Mouse (Mus musculus): Measurements from ENCODE around the gene Fbln7. TPM values are rescaled to one million over a fixed set of nuclear protein-coding genes. Genes with fewer than 3 reads are reported as not detected.

Fbln7 gene
- 0.50 and 1.7 TPM in 2 replicates for polyA plus RNA-seq (2011; ENCODE audit: insufficient read length, low read depth, missing spikeins)

DNA sequence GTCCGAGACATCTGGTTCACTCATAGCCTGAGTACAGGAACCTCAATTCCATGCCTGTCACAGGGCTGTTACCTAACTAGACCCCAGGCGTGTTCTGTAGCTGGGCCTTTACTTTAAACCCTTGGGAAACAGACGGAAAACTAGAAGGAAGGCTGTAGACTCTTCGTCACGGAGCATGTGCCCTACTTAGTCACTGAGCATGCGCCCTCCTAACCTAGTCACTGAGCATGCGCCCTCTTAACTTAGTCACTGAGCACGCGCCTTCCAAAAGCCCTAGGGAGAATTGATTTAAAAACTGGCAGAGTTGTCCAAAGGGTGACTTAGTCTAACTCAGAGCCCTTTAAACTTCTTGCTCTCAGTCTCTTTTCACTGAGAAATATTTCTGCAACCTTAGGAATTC is at the start of gene Fbln7:
Gene Fbln7, plus strand, starts transcription at position 346 of the 400 bp plus-strand sequence.
- Histone ChIP-seq H3K27ac (ENCODE audit: insufficient read depth, low read length) (no peak within 1 kb of the TSS), H3K4me1 (ENCODE audit: control insufficient read depth, insufficient read depth, low read length) (no peaks in the 10 kb centered on the region), H3K4me3 (ENCODE audit: insufficient read depth, low read length) (peak within 1 kb of the TSS; percentile 41)
- TF ChIP-seq POLR2A (IDR thresholded peaks at IDR 0.05; ENCODE audit: low read depth, low read length) (no peak), CTCF (IDR thresholded peaks at IDR 0.05; ENCODE audit: borderline replicate concordance, insufficient read depth, low read length) (no peak)

DNA sequence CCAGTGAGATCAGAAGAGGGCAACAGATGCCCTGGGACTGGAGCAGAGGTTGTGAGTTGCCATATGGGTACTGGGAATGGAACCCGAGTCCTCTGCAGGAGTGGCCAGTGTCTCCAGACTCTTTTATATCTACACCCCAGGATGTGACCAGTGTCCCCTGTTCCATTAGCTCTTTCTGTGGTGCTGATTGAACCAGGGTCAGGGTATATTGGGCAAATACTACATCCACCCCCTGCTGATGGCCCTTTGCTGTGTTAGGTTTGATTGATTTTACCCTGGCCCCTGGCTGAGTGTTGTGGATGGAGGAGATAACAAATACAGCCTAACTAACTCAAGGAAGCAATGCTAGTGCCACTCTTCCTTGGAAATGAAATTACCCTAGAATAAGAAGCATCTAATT is 46.5 kb upstream of the Fbln7 start:
- TF ChIP-seq CTCF (IDR thresholded peaks at IDR 0.05; ENCODE audit: borderline replicate concordance, insufficient read depth, low read length), result no peak
- no peak for TF ChIP-seq POLR2A (IDR thresholded peaks at IDR 0.05; ENCODE audit: low read depth, low read length)
- Histone ChIP-seq H3K4me1 (ENCODE audit: control insufficient read depth, insufficient read depth, low read length) (no peaks in the 10 kb centered on the region; the same call in 1 of the 2 replicates), H3K4me3 (ENCODE audit: insufficient read depth, low read length) (no peak overlapping the region), H3K27ac (ENCODE audit: insufficient read depth, low read length) (no peak overlapping the region)

DNA sequence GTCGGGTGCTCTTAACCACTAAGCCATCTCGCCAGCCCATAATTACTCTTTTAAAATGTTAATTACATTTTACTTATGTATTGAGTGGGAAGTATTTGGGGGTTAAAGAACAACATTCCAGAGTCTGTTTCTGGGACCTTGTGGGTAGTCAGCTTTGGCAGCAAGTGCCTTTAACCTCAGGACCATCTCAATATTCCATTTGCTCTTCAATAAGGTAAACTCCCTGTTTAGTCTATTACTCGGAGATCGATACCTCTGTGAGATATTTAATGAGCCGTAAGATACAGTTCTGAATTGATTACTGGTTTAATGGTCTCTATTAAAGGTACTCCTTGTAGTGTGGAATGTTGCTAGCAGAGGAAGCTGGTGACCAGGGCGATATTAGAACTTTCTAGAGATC is 45.9 kb upstream of the Fbln7 start:
- Histone ChIP-seq H3K4me1 (ENCODE audit: control insufficient read depth, insufficient read depth, low read length) (no peaks in the 10 kb centered on the region; the same call in 1 of the 2 replicates), H3K4me3 (ENCODE audit: insufficient read depth, low read length) (no peak overlapping the region), H3K27ac (ENCODE audit: insufficient read depth, low read length) (no peak overlapping the region)
- no peak for TF ChIP-seq CTCF (IDR thresholded peaks at IDR 0.05; ENCODE audit: borderline replicate concordance, insufficient read depth, low read length)
- no peak for TF ChIP-seq POLR2A (IDR thresholded peaks at IDR 0.05; ENCODE audit: low read depth, low read length)

DNA sequence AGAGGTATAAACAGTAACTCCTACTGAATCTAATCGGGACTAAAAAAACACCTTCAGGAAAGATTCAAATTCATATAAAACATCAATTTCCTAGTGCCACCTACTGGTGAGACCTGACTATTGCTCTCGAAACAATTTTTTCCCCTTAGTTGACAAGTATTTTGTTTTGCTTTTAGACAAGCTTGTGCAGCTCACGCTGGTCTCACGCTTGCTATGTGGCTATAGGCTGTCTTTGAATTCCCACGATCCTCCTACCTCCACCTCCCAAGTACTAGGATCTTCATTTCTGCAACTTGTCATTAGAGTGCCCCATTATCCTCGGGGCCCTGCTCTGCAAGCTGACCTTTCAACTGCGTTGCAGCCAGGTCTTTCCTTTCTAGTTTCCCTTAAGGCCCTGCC is 45.4 kb upstream of the Fbln7 start:
- peak overlapping the region; percentile 70 for H3K4me3 ChIP-seq (ENCODE audit: insufficient read depth, low read length)
- TF ChIP-seq POLR2A (IDR thresholded peaks at IDR 0.05; ENCODE audit: low read depth, low read length) (peak; percentile 46), CTCF (IDR thresholded peaks at IDR 0.05; ENCODE audit: borderline replicate concordance, insufficient read depth, low read length) (no peak)
- H3K27ac ChIP-seq (ENCODE audit: insufficient read depth, low read length), result peak overlapping the region; percentile 42
- H3K4me1 ChIP-seq (ENCODE audit: control insufficient read depth, insufficient read depth, low read length), result no peaks in the 10 kb centered on the region; the same call in 1 of the 2 replicates

DNA sequence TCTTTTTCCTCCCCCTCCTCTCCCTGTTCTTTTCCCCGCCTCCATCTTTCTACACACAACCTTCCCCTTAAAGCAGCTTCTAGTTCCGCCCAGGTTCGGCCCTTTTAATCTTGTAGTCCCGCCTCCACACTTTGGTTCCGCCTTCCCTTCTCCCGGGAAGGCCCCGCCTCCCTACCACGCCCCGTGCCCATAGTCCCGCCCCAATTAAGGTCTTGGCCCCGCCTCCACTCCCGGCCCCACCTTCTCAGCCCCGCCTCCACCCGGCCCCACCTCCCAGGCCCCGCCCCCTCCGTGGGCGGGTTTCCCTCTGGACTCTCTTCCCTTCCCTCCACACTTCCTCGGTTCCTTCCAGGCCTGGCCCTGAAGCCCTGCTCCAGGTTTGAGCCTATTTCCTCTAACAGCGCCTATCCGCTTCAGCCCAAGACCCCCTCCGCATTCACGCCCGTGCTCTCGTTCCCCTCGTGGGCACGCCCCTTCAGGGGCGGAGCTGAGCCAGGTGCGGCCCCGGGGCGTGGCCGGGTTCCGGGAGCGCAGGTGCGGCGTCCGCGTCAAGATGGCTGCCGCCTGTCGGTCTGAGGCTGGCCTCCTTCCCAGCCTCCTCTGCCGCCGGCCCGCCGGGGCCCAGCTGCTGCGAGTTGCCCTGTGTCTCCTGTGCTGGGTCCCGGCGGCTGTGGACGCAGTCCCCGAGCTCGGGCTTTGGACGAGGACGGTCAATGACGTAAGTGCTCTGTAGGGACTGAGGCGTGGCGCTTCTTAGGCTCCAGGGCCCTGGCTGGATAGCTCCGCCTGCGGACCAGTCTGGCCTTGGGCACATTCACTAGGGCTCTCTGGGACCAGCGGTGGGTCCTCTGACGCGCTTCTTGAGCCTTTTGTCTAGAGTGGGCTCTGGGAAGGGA is 44.7 kb upstream of the Fbln7 start, which contains the start of gene Tmem87b:
Gene Tmem87b, plus strand, starts transcription at position 333 of the 896 bp plus-strand sequence.
- H3K27ac ChIP-seq (ENCODE audit: insufficient read depth, low read length), result peak within 1 kb of the TSS; percentile 60
- peak within 1 kb of the TSS; percentile 83 for H3K4me3 ChIP-seq (ENCODE audit: insufficient read depth, low read length)
- H3K4me1 ChIP-seq (ENCODE audit: control insufficient read depth, insufficient read depth, low read length), result no peaks in the 10 kb centered on the region; the same call in 1 of the 2 replicates
- TF ChIP-seq POLR2A (IDR thresholded peaks at IDR 0.05; ENCODE audit: low read depth, low read length) (peak; percentile 89), CTCF (IDR thresholded peaks at IDR 0.05; ENCODE audit: borderline replicate concordance, insufficient read depth, low read length) (no peak)

DNA sequence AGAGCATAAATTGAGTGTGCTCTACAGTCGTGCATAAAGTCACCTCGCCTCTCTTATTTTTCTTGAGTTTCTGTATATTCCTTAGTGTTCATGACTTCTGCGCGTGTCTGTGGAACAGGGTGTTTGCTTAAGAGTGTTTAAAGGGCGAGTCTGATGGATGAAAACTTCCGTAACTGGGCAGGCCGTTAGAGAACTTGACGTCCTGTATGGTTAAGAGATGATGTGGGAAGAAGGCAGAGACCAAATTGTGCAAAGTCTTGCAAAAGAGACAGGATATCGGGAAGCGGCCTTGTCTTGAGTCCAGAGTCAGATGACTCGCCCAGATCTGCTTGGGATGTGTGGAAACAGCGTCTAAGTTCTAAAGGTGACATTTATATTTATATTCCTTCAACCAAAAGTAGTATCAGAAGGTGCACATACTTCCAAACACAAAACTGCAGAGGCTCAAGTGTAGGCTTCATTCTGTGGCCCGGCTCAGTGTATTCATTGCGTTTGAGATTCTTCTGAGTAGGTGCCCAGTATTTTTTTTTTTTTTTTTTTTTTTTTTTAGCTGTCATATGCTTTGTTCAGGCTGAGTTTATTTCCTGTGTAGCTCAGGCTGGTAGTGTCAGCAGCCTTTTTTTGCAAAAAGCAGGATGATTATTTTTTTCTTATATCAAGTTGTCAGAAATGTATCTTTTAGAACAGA is 43.7 kb upstream of the Fbln7 start:
- Histone ChIP-seq H3K27ac (ENCODE audit: insufficient read depth, low read length) (peak overlapping the region; percentile 60), H3K4me1 (ENCODE audit: control insufficient read depth, insufficient read depth, low read length) (no peaks in the 10 kb centered on the region; the same call in 1 of the 2 replicates), H3K4me3 (ENCODE audit: insufficient read depth, low read length) (peak overlapping the region; percentile 83)
- TF ChIP-seq CTCF (IDR thresholded peaks at IDR 0.05; ENCODE audit: borderline replicate concordance, insufficient read depth, low read length), result no peak
- TF ChIP-seq POLR2A (IDR thresholded peaks at IDR 0.05; ENCODE audit: low read depth, low read length), result peak; percentile 33; the same call in 1 of the 2 replicates

DNA sequence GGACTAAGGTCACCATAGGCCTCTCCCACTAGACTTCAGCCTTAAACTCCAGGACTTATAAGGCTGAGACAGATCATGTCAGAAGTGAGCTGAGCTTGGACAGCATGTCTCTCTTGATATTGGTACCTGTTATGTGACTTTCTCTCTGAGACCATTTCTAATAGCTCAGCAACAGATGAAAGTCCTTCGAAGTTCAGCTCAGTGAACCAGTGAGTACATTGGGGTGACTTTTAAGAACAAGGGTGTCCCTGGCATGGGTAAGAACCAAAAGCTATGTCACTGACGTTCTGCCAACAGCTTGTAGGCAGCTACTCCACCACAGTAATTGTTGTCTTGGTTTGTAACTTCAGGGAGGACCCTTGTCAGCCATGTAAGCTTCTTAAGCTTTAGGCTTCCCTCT is 42.1 kb upstream of the Fbln7 start:
- Histone ChIP-seq H3K4me1 (ENCODE audit: control insufficient read depth, insufficient read depth, low read length) (no peaks in the 10 kb centered on the region; the same call in 1 of the 2 replicates), H3K27ac (ENCODE audit: insufficient read depth, low read length) (no peak overlapping the region), H3K4me3 (ENCODE audit: insufficient read depth, low read length) (no peak overlapping the region)
- TF ChIP-seq POLR2A (IDR thresholded peaks at IDR 0.05; ENCODE audit: low read depth, low read length) (no peak), CTCF (IDR thresholded peaks at IDR 0.05; ENCODE audit: borderline replicate concordance, insufficient read depth, low read length) (no peak)

DNA sequence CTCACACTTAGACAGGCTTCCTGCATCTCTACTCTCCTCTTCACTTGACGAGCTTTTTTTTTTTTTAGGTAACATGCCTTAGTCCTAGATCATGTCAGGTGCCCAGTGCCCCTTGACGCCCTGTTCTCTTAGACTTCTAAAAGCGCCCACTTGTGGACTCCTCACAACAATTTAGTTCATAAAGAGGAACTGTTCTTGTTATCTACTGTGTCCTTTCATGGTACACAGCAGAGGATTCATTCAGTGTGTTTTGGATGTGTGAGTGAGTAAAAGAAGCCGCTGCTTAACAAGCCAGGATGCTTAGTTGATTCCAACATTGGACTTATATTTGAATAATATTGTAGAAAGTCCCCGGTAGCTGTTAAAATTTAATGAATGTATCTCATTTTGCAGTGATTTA is 38.9 kb upstream of the Fbln7 start:
- TF ChIP-seq CTCF (IDR thresholded peaks at IDR 0.05; ENCODE audit: borderline replicate concordance, insufficient read depth, low read length) (no peak), POLR2A (IDR thresholded peaks at IDR 0.05; ENCODE audit: low read depth, low read length) (no peak)
- Histone ChIP-seq H3K27ac (ENCODE audit: insufficient read depth, low read length) (no peak overlapping the region), H3K4me3 (ENCODE audit: insufficient read depth, low read length) (no peak overlapping the region), H3K4me1 (ENCODE audit: control insufficient read depth, insufficient read depth, low read length) (no peaks in the 10 kb centered on the region; the same call in 1 of the 2 replicates)

DNA sequence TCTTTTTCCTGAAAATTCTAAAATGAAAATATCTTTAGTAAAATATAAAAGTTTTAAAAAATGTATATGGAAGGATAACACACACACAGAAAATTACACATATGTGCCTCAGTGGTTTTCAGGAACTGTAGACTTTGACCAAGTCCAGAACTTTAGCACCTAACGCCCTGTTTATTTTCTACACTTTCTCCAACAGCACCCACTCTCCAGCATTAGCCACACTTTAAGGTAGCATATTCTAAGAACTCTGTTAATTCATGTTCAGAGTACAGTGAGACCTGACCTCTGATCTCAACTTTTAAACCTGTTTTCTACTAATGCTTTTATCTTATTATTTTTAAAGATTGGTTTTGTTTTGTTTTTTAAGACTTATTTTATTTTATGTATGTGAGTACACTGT is 35.0 kb upstream of the Fbln7 start:
- peaks cover 3% of the 10 kb centered on the region for H3K4me1 ChIP-seq (ENCODE audit: control insufficient read depth, insufficient read depth, low read length)
- no peak for TF ChIP-seq POLR2A (IDR thresholded peaks at IDR 0.05; ENCODE audit: low read depth, low read length)
- no peak for TF ChIP-seq CTCF (IDR thresholded peaks at IDR 0.05; ENCODE audit: borderline replicate concordance, insufficient read depth, low read length)
- H3K4me3 ChIP-seq (ENCODE audit: insufficient read depth, low read length), result no peak overlapping the region
- no peak overlapping the region for H3K27ac ChIP-seq (ENCODE audit: insufficient read depth, low read length)
